Mouse (Mus musculus) embryonic stem cell, embryonic (primary cell): Measurements from ENCODE around the gene Ptprg.

Experiments
- CTCF ChIA-PET, 4 experiments: fragments of 300-600 bp in 2 of 4; fragments of 350-600 bp in 2 of 4; sonication (Branson Sonifier 250); formaldehyde crosslinking; loops; one replicate each; lab custom pipeline; 2022; ENCODE audit warnings: inconsistent platforms in 2 of 4; lab: Charles Lee
- POLR2A ChIA-PET, 4 experiments: fragments of 300-600 bp in 2 of 4; fragments of 350-600 bp in 2 of 4; sonication (Branson Sonifier 250); formaldehyde crosslinking; loops; one replicate each; lab custom pipeline; 2022; ENCODE audit warnings: antibody characterized with exemption in 4 of 4, inconsistent platforms in 1 of 4; lab: Charles Lee

The Ptprg gene

GRCm38 (mm10) chr14:12189266-12189665 is 635.9 kb downstream of the Ptprg start:
- POLR2A ChIA-PET: interaction anchor here in 1 of 4 experiments (0.9 to 1.7 kb wide), 2 partner anchors 10 to 95 kb away, joined by 3 to 5 read pairs; partner anchors contain the start of genes 3830406C13Rik and Gm49355
- CTCF ChIA-PET: no interaction called here

GRCm38 (mm10) chr14:12189717-12190600 is 636.6 kb downstream of the Ptprg start:
- CTCF ChIA-PET: interaction anchor here in 1 of 4 experiments (0.6 kb wide), 1 partner anchor 186 kb away, joined by 3 read pairs; no protein-coding TSS in a partner anchor
- POLR2A ChIA-PET: interaction anchor here in 1 of 4 experiments (0.5 to 0.6 kb wide), 2 partner anchors 47 to 771 kb away, joined by 3 to 4 read pairs; no protein-coding TSS in a partner anchor

GRCm38 (mm10) chr14:12191076-12191475 is 637.7 kb downstream of the Ptprg start:
- CTCF ChIA-PET: no interaction called here
- POLR2A ChIA-PET: interaction anchor here in 2 of 4 experiments (0.6 to 1.3 kb wide), 4 partner anchors 9 to 37 kb away, joined by 3 to 9 read pairs (median 3); no protein-coding TSS in a partner anchor

- ChIA-PET POLR2A (interaction anchor here in 1 of 4 experiments (1.6 kb wide), 1 partner anchor 10 kb away, joined by 5 read pairs; no protein-coding TSS in a partner anchor), CTCF (no interaction called here)
Observed at GRCm38 (mm10) chr14:12198735-12199134, 645.4 kb downstream of the Ptprg start.

GRCm38 (mm10) chr14:12199956-12200950 is 646.9 kb downstream of the Ptprg start:
- ChIA-PET POLR2A (interaction anchor here in 1 of 4 experiments (0.6 to 1.6 kb wide), 4 partner anchors 9 to 311 kb away, joined by 3 to 5 read pairs (median 3); no protein-coding TSS in a partner anchor), CTCF (no interaction called here)

- ChIA-PET CTCF (no interaction called here), POLR2A (interaction anchor here in 1 of 4 experiments (1.0 kb wide), 1 partner anchor 280 kb away, joined by 3 read pairs; no protein-coding TSS in a partner anchor)
Observed at GRCm38 (mm10) chr14:12202214-12202613, 648.9 kb downstream of the Ptprg start.

- ChIA-PET POLR2A (no interaction called here), CTCF (no interaction called here)
Observed at GRCm38 (mm10) chr14:12203081-12203480, 649.7 kb downstream of the Ptprg start.

- CTCF ChIA-PET: no interaction called here
- POLR2A ChIA-PET: no interaction called here
Observed at GRCm38 (mm10) chr14:12206138-12206537, 652.8 kb downstream of the Ptprg start.

GRCm38 (mm10) chr14:12208554-12208953 is 655.2 kb downstream of the Ptprg start:
- POLR2A ChIA-PET: no interaction called here

GRCm38 (mm10) chr14:12218544-12219150 is 665.3 kb downstream of the Ptprg start:
- ChIA-PET POLR2A (no interaction called here), CTCF (no interaction called here)

More at GRCm38 (mm10) chr14:12208554-12208953, 655.2 kb downstream of the Ptprg start:
- CTCF ChIA-PET: interaction anchor here in 1 of 4 experiments (1.5 kb wide), 1 partner anchor 322 kb away, joined by 3 read pairs; no protein-coding TSS in a partner anchor

GRCm38 (mm10) chr14:12219877-12220276 is 666.5 kb downstream of the Ptprg start:
- ChIA-PET POLR2A (no interaction called here), CTCF (no interaction called here)

- CTCF ChIA-PET: no interaction called here
- POLR2A ChIA-PET: no interaction called here
Observed at GRCm38 (mm10) chr14:12220540-12220939, 667.2 kb downstream of the Ptprg start.

- POLR2A ChIA-PET: no interaction called here
- CTCF ChIA-PET: no interaction called here
Observed at GRCm38 (mm10) chr14:12221571-12221970, 668.2 kb downstream of the Ptprg start.

- CTCF ChIA-PET: no interaction called here
- POLR2A ChIA-PET: interaction anchor here in 2 of 4 experiments (0.9 to 1.0 kb wide), 2 partner anchors 40 to 213 kb away, joined by 3 read pairs; partner anchors contain the start of genes 3830406C13Rik (in 1 of the 2) and Gm49355 (in 1 of the 2)
Observed at GRCm38 (mm10) chr14:12243726-12244125, 690.4 kb downstream of the Ptprg start.

- ChIA-PET POLR2A (interaction anchor here in 1 of 4 experiments (0.9 kb wide), 1 partner anchor 253 kb away, joined by 5 read pairs; no protein-coding TSS in a partner anchor), CTCF (no interaction called here)
Observed at GRCm38 (mm10) chr14:12276031-12276430, 722.7 kb downstream of the Ptprg start.

- ChIA-PET POLR2A (interaction anchor here (0.5 to 2.4 kb wide), 28 partner anchors 9 to 1728 kb away, joined by 3 to 20 read pairs (median 4); no protein-coding TSS in a partner anchor), CTCF (no interaction called here)
Observed at GRCm38 (mm10) chr14:12283641-12284040, 730.3 kb downstream of the Ptprg start, which contains the start of gene Gm49355. Gene Gm49355, plus strand, starts transcription at chr14:12283976.

GRCm38 (mm10) chr14:12284141-12284912 is 731.0 kb downstream of the Ptprg start, which contains the start of gene 3830406C13Rik:
Gene 3830406C13Rik, plus strand, starts transcription at chr14:12284173.
- ChIA-PET CTCF (interaction anchor here in 1 of 4 experiments (0.7 kb wide), 1 partner anchor 113 kb away, joined by 4 read pairs; no protein-coding TSS in a partner anchor), POLR2A (interaction anchor here (0.5 to 2.4 kb wide), 36 partner anchors 9 to 1728 kb away, joined by 3 to 20 read pairs (median 4); no protein-coding TSS in a partner anchor)
